Mouse (Mus musculus) midbrain, embryonic 16.5 days (tissue): ENCODE measurements around the gene Ndufaf7. TPM values are rescaled to one million over a fixed set of nuclear protein-coding genes. Genes with fewer than 3 reads are reported as not detected.

Experiments used
- ATAC-seq: fragments of 200-750 bp; cut with Nextera tagmentation; 2 replicates; pipeline ENCODE4 v1.8.0; 2017; ENCODE audit warnings: moderate TSS enrichment
- H3K27ac ChIP-seq: fragments of 300-500 bp; sonication (generic); 2 replicates; pipeline ENCODE4 v1.5.1; 2014; ENCODE audit warnings: mild to moderate bottlenecking, low read length, mixed read lengths
- H3K27me3 ChIP-seq: fragments of 300-500 bp; sonication (generic); 2 replicates; pipeline ENCODE4 v1.6.1; 2014; ENCODE audit warnings: low read depth, low read length, mixed read lengths; ENCODE audit not compliant: control insufficient read depth, insufficient read depth
- H3K36me3 ChIP-seq: fragments of 300-500 bp; sonication (generic); 2 replicates; pipeline ENCODE4 v1.6.1; 2014; ENCODE audit warnings: mild to moderate bottlenecking, low read length, moderate library complexity, mixed read lengths; ENCODE audit not compliant: control insufficient read depth, insufficient read depth
- H3K4me1 ChIP-seq: fragments of 300-500 bp; sonication (generic); 2 replicates; pipeline ENCODE4 v1.6.1; 2014; ENCODE audit warnings: mild to moderate bottlenecking, low read length, mixed read lengths; ENCODE audit not compliant: control insufficient read depth, insufficient read depth
- H3K4me2 ChIP-seq: fragments of 300-500 bp; sonication (generic); 2 replicates; pipeline ENCODE4 v1.6.1; 2014; ENCODE audit warnings: mild to moderate bottlenecking, low read length, mixed read lengths
- H3K4me3 ChIP-seq: fragments of 300-500 bp; sonication (generic); 2 replicates; pipeline ENCODE4 v1.5.1; 2014; ENCODE audit warnings: low read depth, mild to moderate bottlenecking, low read length, moderate library complexity, mixed read lengths
- H3K9ac ChIP-seq: fragments of 300-500 bp; sonication (generic); 2 replicates; pipeline ENCODE4 v1.6.1; 2014; ENCODE audit warnings: low read depth, low read length, mixed read lengths
- H3K9me3 ChIP-seq: fragments of 300-500 bp; sonication (generic); replicated peaks from 2 replicates; pipeline ENCODE4 v1.6.1; 2014; ENCODE audit warnings: mild to moderate bottlenecking, low read length, mixed read lengths; ENCODE audit not compliant: control insufficient read depth, poor library complexity, severe bottlenecking
- WGBS: fragments of 180-500 bp; shearing (Covaris S2); extraction: QIAGEN DNeasy Blood & Tissue Kit; methylation state at CpG from one replicate; pipeline ENCODE4 v1.1.7; 2014; 5-methylcytosine and 5-hydroxymethylcytosine counted together
- polyA plus RNA-seq: library from polyadenylated mRNA; unstranded; fragments of >200 nt; fragmentation: Nextera tagmentation; extraction: Ambion mirVana; gene quantifications from 2 replicates; pipeline ENCODE4 v1.2.1, GENCODE M21; 2015

Ndufaf7 gene
- polyA plus RNA-seq, 1 experiment from 2014 or later = 68.0 TPM

- H3K4me2 ChIP-seq = no peak overlapping the region
- H3K27ac ChIP-seq = no peak overlapping the region
- no peak overlapping the region for H3K9ac ChIP-seq
- no peak for ATAC-seq
- no peaks in the 10 kb centered on the region for H3K27me3 ChIP-seq
- WGBS = 50% methylated on average over 11 of the region's 11 CpGs
- peaks cover 6% of the 10 kb centered on the region for H3K4me1 ChIP-seq
- H3K9me3 ChIP-seq = no peaks in the 10 kb centered on the region
- no peak overlapping the region for H3K4me3 ChIP-seq
- H3K36me3 ChIP-seq = peaks cover 15% of the 10 kb centered on the region
Measured at GRCm38 (mm10) chr17:78942579-78942978, 5.6 kb downstream of the Ndufaf7 start.

DNA sequence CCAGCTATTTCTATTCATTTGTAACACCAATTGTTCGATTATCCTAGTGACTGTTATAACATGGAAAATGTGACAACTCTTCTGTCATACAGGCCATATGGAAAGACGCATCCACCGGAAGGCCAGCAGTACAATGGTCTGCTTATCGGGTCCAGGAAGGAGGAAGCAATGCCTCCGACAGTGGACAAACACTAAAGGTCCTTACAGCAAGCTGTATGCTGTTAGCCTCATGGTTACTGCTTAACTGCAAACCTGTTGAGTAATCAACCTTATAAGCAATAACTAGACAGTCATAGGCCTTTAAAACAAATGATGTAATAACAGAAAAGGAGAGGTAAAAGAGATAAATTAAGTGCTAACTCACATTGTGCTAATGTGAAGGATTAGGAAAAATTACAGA, 14.3 kb downstream of the Ndufaf7 start:
- H3K9me3 ChIP-seq = no peaks in the 10 kb centered on the region
- no peaks in the 10 kb centered on the region for H3K4me1 ChIP-seq
- H3K4me2 ChIP-seq = no peak overlapping the region
- no peak overlapping the region for H3K4me3 ChIP-seq
- H3K27me3 ChIP-seq = no peaks in the 10 kb centered on the region
- 93% methylated on average over 5 of the region's 5 CpGs for WGBS
- peaks cover 8% of the 10 kb centered on the region; the same call in 1 of the 2 replicates for H3K36me3 ChIP-seq
- ATAC-seq = no peak
- H3K9ac ChIP-seq = no peak overlapping the region
- no peak overlapping the region for H3K27ac ChIP-seq

- Histone ChIP-seq H3K4me1 (no peaks in the 10 kb centered on the region), H3K4me2 (no peak overlapping the region), H3K27ac (no peak overlapping the region), H3K9me3 (no peaks in the 10 kb centered on the region), H3K4me3 (no peak overlapping the region), H3K9ac (no peak overlapping the region), H3K27me3 (no peaks in the 10 kb centered on the region), H3K36me3 (peaks cover 5% of the 10 kb centered on the region; the same call in 1 of the 2 replicates)
- WGBS = 94% methylated on average over 5 of the region's 5 CpGs
- no peak for ATAC-seq
Measured at GRCm38 (mm10) chr17:78952070-78952469, 15.1 kb downstream of the Ndufaf7 start.

DNA sequence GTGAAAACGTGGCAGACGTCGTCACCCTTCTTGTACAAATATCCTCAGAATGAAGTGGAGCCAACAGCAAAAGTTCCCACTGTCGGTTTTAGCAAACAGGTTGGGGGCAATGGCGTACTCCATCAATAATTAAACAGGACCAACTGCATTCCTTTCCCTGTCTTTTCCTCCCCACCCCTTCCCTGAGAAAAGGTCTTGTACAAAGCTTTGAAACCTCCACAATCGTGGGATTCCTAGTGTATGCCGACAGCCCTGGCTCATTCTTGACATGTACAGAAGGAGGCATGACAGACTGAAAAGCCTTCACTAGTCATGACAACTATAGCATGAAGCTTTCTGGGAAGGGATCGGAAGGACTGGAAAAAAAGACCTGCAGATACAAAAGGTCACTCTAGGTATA, 16.3 kb downstream of the Ndufaf7 start:
- ATAC-seq = no peak
- Histone ChIP-seq H3K9me3 (no peaks in the 10 kb centered on the region), H3K4me1 (no peaks in the 10 kb centered on the region), H3K27me3 (no peaks in the 10 kb centered on the region), H3K4me2 (no peak overlapping the region), H3K4me3 (no peak overlapping the region), H3K27ac (no peak overlapping the region), H3K36me3 (peaks cover 2% of the 10 kb centered on the region; the same call in 1 of the 2 replicates), H3K9ac (no peak overlapping the region)
- 91% methylated on average over 8 of the region's 8 CpGs for WGBS

DNA sequence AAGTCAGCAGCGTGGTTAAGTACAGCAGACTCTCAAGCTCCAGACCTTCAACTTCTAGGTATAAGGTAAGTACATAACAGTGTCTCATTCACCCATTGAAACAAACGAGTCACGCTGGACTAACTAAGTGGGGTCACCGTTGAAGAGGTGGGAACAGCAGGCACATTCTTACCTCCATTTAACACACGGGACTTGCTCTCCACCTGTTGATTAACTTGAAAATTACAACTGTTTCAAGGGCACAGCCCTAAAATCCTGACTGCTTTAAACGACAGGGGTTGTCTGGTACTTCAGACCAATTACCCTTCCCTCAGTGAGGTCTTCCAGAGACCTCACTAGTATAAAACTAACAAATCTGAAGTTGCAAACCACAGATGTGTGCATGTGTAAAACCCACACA, 22.5 kb downstream of the Ndufaf7 start:
- no peak overlapping the region for H3K27ac ChIP-seq
- H3K9ac ChIP-seq = no peak overlapping the region
- no peaks in the 10 kb centered on the region for H3K4me1 ChIP-seq
- no peak for ATAC-seq
- no peaks in the 10 kb centered on the region for H3K27me3 ChIP-seq
- H3K4me3 ChIP-seq = no peak overlapping the region
- WGBS = 88% methylated on average over 6 of the region's 6 CpGs
- H3K9me3 ChIP-seq = no peaks in the 10 kb centered on the region
- no peak overlapping the region for H3K4me2 ChIP-seq
- H3K36me3 ChIP-seq = peaks cover 9% of the 10 kb centered on the region

GRCm38 (mm10) chr17:78964387-78964786, 27.5 kb downstream of the Ndufaf7 start:
- no peaks in the 10 kb centered on the region for H3K9me3 ChIP-seq
- no peak for ATAC-seq
- peaks cover 9% of the 10 kb centered on the region for H3K36me3 ChIP-seq
- WGBS = 91% methylated on average over 1 of the region's 1 CpGs
- H3K9ac ChIP-seq = no peak overlapping the region
- no peak overlapping the region for H3K27ac ChIP-seq
- H3K27me3 ChIP-seq = no peaks in the 10 kb centered on the region
- H3K4me2 ChIP-seq = no peak overlapping the region
- no peaks in the 10 kb centered on the region for H3K4me1 ChIP-seq
- no peak overlapping the region for H3K4me3 ChIP-seq

GRCm38 (mm10) chr17:78966092-78966883, 29.4 kb downstream of the Ndufaf7 start:
- no peaks in the 10 kb centered on the region for H3K4me1 ChIP-seq
- no peaks in the 10 kb centered on the region for H3K27me3 ChIP-seq
- H3K36me3 ChIP-seq = peaks cover 3% of the 10 kb centered on the region; the same call in 1 of the 2 replicates
- no peak overlapping the region for H3K9ac ChIP-seq
- H3K4me2 ChIP-seq = no peak overlapping the region
- H3K27ac ChIP-seq = no peak overlapping the region
- no peaks in the 10 kb centered on the region for H3K9me3 ChIP-seq
- H3K4me3 ChIP-seq = no peak overlapping the region
- ATAC-seq = no peak
- 91% methylated on average over 11 of the region's 11 CpGs for WGBS

GRCm38 (mm10) chr17:78968500-78968899, 31.6 kb downstream of the Ndufaf7 start:
- Histone ChIP-seq H3K4me3 (no peak overlapping the region), H3K36me3 (no peaks in the 10 kb centered on the region), H3K9ac (no peak overlapping the region), H3K4me1 (no peaks in the 10 kb centered on the region), H3K27me3 (no peaks in the 10 kb centered on the region), H3K4me2 (no peak overlapping the region), H3K9me3 (no peaks in the 10 kb centered on the region), H3K27ac (no peak overlapping the region)
- ATAC-seq = no peak
- whole genome bisulfite sequencing = 91% methylated on average over 3 of the region's 3 CpGs

DNA sequence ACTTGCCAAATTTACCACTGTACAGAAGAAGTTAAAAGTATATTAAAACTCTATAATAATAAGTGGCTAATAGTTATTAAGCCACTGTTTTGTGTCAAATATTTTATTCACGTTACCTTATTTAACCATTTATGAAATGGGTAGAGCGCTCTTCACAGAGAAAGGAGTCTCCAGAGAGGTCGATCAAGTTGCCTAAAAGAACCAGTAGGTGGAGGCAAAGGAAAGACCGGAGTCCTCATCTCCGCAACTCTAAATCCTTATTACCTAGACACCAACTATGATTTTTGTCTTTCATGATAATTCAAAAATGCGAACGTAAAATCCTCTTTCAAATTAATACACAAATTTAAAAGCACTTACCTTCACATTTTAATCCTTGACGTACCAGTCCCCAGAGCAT, 46.2 kb downstream of the Ndufaf7 start:
- H3K4me3 ChIP-seq = no peak overlapping the region
- no peaks in the 10 kb centered on the region for H3K4me1 ChIP-seq
- H3K9ac ChIP-seq = no peak overlapping the region
- no peak overlapping the region for H3K4me2 ChIP-seq
- H3K36me3 ChIP-seq = no peaks in the 10 kb centered on the region
- H3K27me3 ChIP-seq = no peaks in the 10 kb centered on the region
- H3K9me3 ChIP-seq = no peaks in the 10 kb centered on the region
- 93% methylated on average over 8 of the region's 8 CpGs for WGBS
- no peak for ATAC-seq
- H3K27ac ChIP-seq = no peak overlapping the region
